Mouse (Mus musculus) intestine, embryonic 16.5 days (tissue): ENCODE results near the gene Gm11213. TPM values are rescaled to one million over a fixed set of nuclear protein-coding genes. Genes with fewer than 3 reads are reported as not detected.

Source experiments
- ATAC-seq: fragments of 200-750 bp; cut with Nextera tagmentation; 2 replicates; pipeline ENCODE4 v1.8.0; 2017; ENCODE audit warnings: moderate TSS enrichment, moderate library complexity
- H3K27ac ChIP-seq: fragments of 300-500 bp; sonication (generic); 2 replicates; pipeline ENCODE4 v1.5.1; 2014; ENCODE audit warnings: mild to moderate bottlenecking, low read length
- H3K27me3 ChIP-seq: fragments of 300-500 bp; sonication (generic); replicated peaks from 2 replicates; pipeline ENCODE4 v1.6.1; 2014; ENCODE audit warnings: low read length, control low read depth, mixed read lengths; ENCODE audit not compliant: control insufficient read depth, insufficient read depth
- H3K36me3 ChIP-seq: fragments of 300-500 bp; sonication (generic); 2 replicates; pipeline ENCODE4 v1.6.1; 2014; ENCODE audit warnings: low read length, control low read depth; ENCODE audit not compliant: control insufficient read depth, insufficient read depth
- H3K4me1 ChIP-seq: fragments of 300-500 bp; sonication (generic); 2 replicates; pipeline ENCODE4 v1.6.1; 2014; ENCODE audit warnings: low read length, control low read depth, mixed read lengths; ENCODE audit not compliant: control insufficient read depth, insufficient read depth
- H3K4me2 ChIP-seq: fragments of 300-500 bp; sonication (generic); 2 replicates; pipeline ENCODE4 v1.6.1; 2014; ENCODE audit warnings: low read depth, low read length, control low read depth
- H3K4me3 ChIP-seq: fragments of 300-500 bp; sonication (generic); 2 replicates; pipeline ENCODE4 v1.5.1; 2014; ENCODE audit warnings: mild to moderate bottlenecking, low read length
- H3K9ac ChIP-seq: fragments of 300-500 bp; sonication (generic); 2 replicates; pipeline ENCODE4 v1.6.1; 2014; ENCODE audit warnings: low read depth, low read length
- H3K9me3 ChIP-seq: fragments of 300-500 bp; sonication (generic); 2 replicates; pipeline ENCODE4 v1.6.1; 2016; ENCODE audit warnings: low read length, control low read depth; ENCODE audit not compliant: control insufficient read depth
- WGBS: fragments of 180-500 bp; shearing (Covaris S2); extraction: QIAGEN DNeasy Blood & Tissue Kit; methylation state at CpG from one replicate; pipeline ENCODE4 v1.1.7; 2014; 5-methylcytosine and 5-hydroxymethylcytosine counted together
- polyA plus RNA-seq: library from polyadenylated mRNA; unstranded; fragments of >200 nt; fragmentation: Nextera tagmentation; extraction: Ambion mirVana; gene quantifications from 2 replicates; pipeline ENCODE4 v1.2.1, GENCODE M21; 2015

Gm11213 gene
- polyA plus RNA-seq, 1 experiment from 2014 or later, result not detected

DNA sequence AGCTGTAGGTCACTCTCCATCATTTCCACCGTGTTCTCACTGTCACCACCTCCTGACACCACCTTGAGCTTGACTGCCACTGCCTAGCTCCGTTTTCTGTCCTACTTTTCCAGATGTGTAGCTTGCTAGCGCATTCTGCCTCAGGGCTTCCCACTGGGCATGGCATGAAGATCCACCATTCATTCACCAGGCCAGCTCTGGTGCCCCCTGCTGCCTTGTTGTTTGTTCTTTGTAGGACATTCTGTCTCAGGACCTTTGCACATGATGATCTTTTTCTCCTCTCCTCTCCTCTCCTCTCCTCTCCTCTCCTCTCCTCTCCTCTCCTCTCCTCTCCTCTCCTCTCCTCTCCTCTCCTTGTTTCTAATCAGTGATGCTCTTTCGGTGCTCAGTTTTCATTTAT lies 42.3 kb downstream of the Gm11213 start:
- no peak overlapping the region for H3K4me3 ChIP-seq
- no peaks in the 10 kb centered on the region for H3K27me3 ChIP-seq
- ATAC-seq, result no peak
- 92% methylated on average over 4 of the region's 4 CpGs for WGBS
- peak overlapping the region; percentile 88 for H3K27ac ChIP-seq
- no peak overlapping the region for H3K9ac ChIP-seq
- peaks cover 36% of the 10 kb centered on the region for H3K4me1 ChIP-seq
- no peaks in the 10 kb centered on the region for H3K9me3 ChIP-seq
- H3K36me3 ChIP-seq, result 0 out of 2 replicates have a peak, but pooled peaks cover 3% of the 10 kb centered on the region
- H3K4me2 ChIP-seq, result no peak overlapping the region

DNA sequence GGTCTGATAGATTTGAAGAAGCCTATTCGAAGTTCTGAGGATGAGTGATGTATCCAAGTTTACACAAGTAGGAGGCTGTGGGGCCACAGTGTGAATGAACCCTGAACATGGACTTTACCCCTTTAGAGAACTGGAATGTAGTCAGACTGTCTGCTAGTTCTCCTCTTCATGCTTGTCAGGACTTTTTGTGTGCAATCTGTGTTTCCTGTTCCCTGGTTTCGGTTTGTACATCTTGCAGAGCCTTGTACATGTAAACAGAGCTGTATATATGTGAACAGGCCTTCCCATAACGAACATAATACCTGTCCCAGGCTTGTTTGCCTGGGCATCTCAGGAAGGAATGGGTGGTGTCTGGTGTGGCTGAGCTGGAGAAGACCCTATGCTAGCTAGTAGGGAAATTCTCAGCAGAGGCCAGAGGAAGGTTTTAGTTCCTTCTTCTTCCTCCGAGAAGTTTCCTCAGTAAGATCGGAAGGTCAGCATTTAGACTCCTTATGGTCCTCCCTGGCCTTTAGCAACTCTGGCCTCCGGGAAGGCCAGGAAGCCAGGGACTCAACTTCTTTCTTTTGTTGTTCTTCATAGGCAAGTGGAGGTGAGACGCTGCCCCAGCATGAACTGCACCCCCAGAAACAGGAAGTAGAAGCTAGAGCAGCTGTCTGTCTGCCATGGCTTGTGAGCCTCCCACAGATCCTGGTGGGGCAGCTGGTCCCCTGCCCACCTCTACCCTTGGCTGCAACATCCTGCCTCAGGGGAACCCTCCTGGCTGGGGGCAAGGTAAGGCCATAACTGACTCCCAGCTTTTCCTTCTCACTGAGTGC lies 43.0 kb downstream of the Gm11213 start:
- Histone ChIP-seq H3K9me3 (no peaks in the 10 kb centered on the region), H3K4me3 (peak overlapping the region; percentile 17; the same call in 1 of the 2 replicates), H3K4me1 (peaks cover 42% of the 10 kb centered on the region), H3K27me3 (no peaks in the 10 kb centered on the region), H3K4me2 (peak overlapping the region; percentile 42), H3K27ac (peak overlapping the region; percentile 88), H3K9ac (peak overlapping the region; percentile 23), H3K36me3 (0 out of 2 replicates have a peak, but pooled peaks cover 3% of the 10 kb centered on the region)
- WGBS, result 51% methylated on average over 7 of the region's 7 CpGs
- peak; percentile 64 for ATAC-seq

DNA sequence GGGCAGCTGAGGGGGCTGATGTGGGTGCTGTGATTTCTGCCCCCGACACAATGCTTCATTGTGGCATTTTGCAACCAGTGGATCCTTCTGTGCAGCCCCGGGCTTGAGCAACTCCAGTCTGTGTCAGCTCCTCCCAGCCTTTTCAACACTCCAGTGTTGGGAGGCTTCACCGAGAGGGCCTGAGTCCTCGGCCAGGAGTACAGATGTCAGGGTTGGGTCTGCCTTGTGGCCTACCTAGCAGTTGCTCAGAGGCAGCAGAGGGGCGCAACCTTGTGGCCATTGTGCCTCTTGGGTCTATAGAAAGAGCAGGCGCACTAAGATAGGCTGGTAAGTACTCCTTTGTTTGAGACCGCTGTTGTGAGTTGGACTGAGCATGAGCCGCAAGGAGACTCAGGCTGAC lies 45.0 kb downstream of the Gm11213 start:
- ATAC-seq, result peak; percentile 12; the same call in 1 of the 2 replicates
- peak overlapping the region; percentile 88 for H3K27ac ChIP-seq
- no peaks in the 10 kb centered on the region for H3K9me3 ChIP-seq
- peaks cover 44% of the 10 kb centered on the region for H3K4me1 ChIP-seq
- H3K4me3 ChIP-seq, result no peak overlapping the region
- H3K9ac ChIP-seq, result peak overlapping the region; percentile 83
- peak overlapping the region; percentile 56 for H3K4me2 ChIP-seq
- WGBS, result 60% methylated on average over 8 of the region's 8 CpGs
- H3K36me3 ChIP-seq, result no peaks in the 10 kb centered on the region
- no peaks in the 10 kb centered on the region for H3K27me3 ChIP-seq

DNA sequence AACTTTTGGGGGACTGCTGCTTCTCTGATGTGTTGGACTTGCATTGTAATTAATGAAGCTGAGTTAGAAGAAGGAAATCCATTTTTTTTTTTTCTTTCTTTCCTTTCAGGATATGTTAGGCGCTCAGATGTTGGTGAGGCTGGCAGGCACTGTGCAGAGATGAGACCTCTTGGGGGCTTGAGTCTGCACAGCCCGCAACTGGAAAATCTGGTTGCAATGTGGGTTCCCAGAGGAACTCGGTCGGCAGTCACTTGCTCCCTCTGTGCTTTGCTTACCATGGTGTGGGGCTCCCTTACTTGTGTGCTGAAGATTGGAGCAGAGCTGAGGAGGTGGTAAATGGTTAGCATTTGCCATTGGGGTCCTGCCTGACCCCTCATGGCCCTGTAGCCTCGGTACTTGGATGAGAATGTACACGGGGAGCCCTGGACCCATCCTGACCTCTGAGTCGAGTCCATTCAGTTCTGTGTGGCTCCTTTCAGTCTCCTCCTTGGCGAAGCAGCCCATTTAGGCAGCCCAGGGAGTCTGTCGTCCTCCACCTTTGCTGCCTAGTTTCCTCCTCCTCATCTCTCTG lies 45.8 kb downstream of the Gm11213 start:
- 31% methylated on average over 9 of the region's 9 CpGs for WGBS
- peaks cover 44% of the 10 kb centered on the region for H3K4me1 ChIP-seq
- H3K4me2 ChIP-seq, result peak overlapping the region; percentile 56
- no peaks in the 10 kb centered on the region for H3K36me3 ChIP-seq
- no peak for ATAC-seq
- H3K9ac ChIP-seq, result peak overlapping the region; percentile 83
- no peaks in the 10 kb centered on the region for H3K9me3 ChIP-seq
- H3K27ac ChIP-seq, result peak overlapping the region; percentile 88
- H3K27me3 ChIP-seq, result no peaks in the 10 kb centered on the region
- H3K4me3 ChIP-seq, result peak overlapping the region; percentile 58

DNA sequence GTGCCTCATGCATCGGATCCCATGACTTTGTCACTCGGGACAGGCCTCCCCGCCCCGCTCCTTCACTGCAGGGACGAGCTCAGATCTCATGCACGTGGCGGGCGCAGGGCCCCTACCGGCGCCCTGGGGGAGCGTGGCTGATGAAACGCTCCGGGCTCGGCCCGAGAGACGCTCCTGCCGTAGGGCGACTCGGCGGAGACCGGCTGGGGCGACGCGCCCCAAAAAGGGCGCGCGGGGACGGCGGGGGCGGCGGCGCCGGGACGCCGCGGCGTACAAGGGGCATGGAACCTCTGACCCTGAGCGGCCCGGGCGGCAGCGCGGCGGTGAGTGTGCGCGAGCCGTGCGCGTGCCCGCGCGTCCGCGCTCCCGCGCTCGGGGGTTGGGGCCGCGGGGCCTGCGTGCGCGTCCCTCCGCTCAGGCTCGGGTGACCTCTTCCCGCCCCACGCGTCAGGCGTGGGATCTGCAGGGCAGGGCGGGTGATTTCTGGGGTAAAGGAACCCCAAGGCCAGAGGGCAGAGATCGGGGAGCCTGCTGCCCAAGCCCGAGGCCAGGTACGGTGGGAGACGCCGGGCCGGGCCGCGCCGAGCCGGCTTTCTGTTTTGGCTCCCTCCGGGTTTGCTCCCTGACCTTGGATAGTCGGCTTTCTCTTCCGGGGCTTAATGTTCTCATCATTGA lies 46.5 kb downstream of the Gm11213 start, which contains the start of gene Tmem268:
TSS of gene Tmem268 (plus strand) at position 375 of the 675 bp plus-strand sequence.
- Histone ChIP-seq H3K27me3 (no peaks in the 10 kb centered on the region), H3K9ac (peak within 1 kb of the TSS; percentile 83), H3K4me1 (peaks cover 44% of the 10 kb centered on the region), H3K36me3 (no peaks in the 10 kb centered on the region), H3K4me2 (peak within 1 kb of the TSS; percentile 56), H3K27ac (peak within 1 kb of the TSS; percentile 88), H3K9me3 (no peaks in the 10 kb centered on the region), H3K4me3 (peak within 1 kb of the TSS; percentile 58)
- under 1% methylated on average over 80 of the region's 81 CpGs for WGBS
- peak; percentile 78 for ATAC-seq

DNA sequence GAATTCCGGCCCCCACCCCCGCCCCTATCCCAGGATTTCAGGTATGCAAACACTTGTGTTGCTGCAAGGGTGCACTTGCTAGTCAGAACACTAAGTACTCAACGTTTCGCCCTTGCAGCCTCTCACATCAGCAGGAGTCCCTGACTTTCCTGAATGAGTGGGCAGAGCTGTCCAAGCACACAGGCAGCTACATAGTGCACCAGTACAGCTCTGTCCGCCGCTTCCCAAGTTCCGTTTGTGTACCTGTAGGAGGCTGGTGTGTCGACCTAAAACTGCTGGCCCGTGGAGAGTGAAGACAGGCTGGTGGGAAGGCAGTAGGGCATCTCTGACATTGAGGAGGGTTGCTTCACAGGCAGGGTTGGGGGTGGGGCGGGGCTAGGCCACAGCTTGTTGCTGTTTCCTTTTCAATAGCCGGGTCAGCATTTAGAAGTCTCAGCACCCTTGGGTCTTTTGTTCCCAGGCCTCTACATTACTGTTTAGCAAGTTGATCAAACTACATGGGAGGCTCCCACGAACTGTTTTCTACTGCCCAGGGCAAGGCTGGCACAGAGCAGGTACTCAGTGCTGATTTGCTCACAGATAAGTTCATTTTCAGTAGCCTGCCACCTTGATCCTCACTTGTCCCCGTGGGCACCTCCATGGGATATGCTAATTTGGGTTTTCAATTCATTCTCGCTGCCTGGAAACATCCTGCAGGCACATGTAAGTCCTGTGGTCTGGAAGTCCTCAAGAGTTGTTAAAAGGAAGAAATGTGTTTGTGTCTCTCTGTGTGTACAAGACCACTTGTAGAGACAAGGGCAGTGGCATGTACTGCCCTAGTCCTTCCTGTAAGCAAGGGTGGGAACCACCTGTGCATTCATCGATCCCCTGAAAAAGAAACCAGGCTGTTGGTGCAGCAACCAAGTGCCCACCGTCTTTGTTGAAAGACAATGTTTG lies 47.7 kb downstream of the Gm11213 start:
- 0 out of 2 replicates have a peak, but pooled peaks cover 7% of the 10 kb centered on the region for H3K36me3 ChIP-seq
- peak overlapping the region; percentile 56 for H3K4me2 ChIP-seq
- no peaks in the 10 kb centered on the region for H3K27me3 ChIP-seq
- peak overlapping the region; percentile 83; the same call in 1 of the 2 replicates for H3K9ac ChIP-seq
- ATAC-seq, result no peak
- H3K9me3 ChIP-seq, result no peaks in the 10 kb centered on the region
- 31% methylated on average over 16 of the region's 16 CpGs for WGBS
- peaks cover 42% of the 10 kb centered on the region for H3K4me1 ChIP-seq
- H3K4me3 ChIP-seq, result no peak overlapping the region
- H3K27ac ChIP-seq, result peak overlapping the region; percentile 39

DNA sequence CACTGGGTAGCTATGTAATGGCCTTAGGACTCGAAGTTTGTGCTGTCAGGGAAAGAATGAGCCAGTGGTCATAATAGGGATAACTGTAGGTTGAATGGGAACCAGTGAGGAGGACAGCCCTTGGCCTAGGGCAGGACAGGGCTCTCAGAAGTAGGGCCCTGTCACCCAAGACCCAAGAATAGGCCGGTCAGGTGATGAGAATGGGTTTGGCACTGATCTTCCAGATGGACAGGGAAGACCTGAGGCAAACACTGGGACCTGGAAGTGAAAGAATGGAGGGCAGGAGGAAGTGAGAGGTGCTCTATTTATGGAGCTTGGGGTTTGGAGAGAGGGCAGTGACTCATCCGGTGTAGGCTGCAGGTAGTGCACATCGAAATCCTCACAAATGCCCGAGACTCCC lies 48.4 kb downstream of the Gm11213 start:
- H3K9me3 ChIP-seq, result no peaks in the 10 kb centered on the region
- no peak overlapping the region for H3K4me2 ChIP-seq
- no peak overlapping the region for H3K4me3 ChIP-seq
- no peak overlapping the region for H3K9ac ChIP-seq
- H3K36me3 ChIP-seq, result peaks cover 14% of the 10 kb centered on the region; the same call in 1 of the 2 replicates
- peaks cover 35% of the 10 kb centered on the region for H3K4me1 ChIP-seq
- 65% methylated on average over 5 of the region's 5 CpGs for WGBS
- H3K27ac ChIP-seq, result no peak overlapping the region
- ATAC-seq, result no peak
- H3K27me3 ChIP-seq, result no peaks in the 10 kb centered on the region

DNA sequence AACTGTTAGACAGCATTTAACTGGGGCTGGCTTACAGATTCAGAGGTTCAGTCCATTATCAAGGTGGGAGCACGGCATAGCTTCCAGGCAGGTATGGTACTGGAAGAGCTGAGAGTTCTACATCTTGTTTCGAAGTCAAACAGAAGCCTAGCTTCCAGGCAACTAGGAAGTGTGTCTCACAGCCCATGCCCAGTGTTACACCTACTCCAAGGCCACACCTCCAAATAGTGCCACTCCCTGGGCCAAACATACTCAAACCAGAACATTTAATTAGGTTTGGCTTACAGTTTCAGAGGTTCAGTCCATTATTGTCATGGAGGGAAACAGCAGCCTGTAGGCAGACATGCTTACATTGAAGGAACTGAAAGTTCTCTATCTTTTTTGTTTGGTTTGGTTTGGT lies 50.0 kb downstream of the Gm11213 start:
- peaks cover 19% of the 10 kb centered on the region for H3K4me1 ChIP-seq
- ATAC-seq, result no peak
- H3K4me2 ChIP-seq, result no peak overlapping the region
- 88% methylated on average over 2 of the region's 2 CpGs for WGBS
- no peak overlapping the region for H3K9ac ChIP-seq
- H3K9me3 ChIP-seq, result no peaks in the 10 kb centered on the region
- H3K36me3 ChIP-seq, result peaks cover 22% of the 10 kb centered on the region
- H3K27me3 ChIP-seq, result no peaks in the 10 kb centered on the region
- no peak overlapping the region for H3K27ac ChIP-seq
- no peak overlapping the region for H3K4me3 ChIP-seq
